Mouse (Mus musculus) sigmoid colon, adult 10 weeks (tissue): ENCODE measurements around the gene Aif1l. TPM values are rescaled to one million over a fixed set of nuclear protein-coding genes. Genes with fewer than 3 reads are reported as not detected.

Experiments used
- polyA plus RNA-seq: library from polyadenylated mRNA; stranded (reverse); fragments of 350-450 nt; fragmentation: Illumina TruSeq; extraction: RNeasy Lipid Tissue Mini Kit (QIAGEN cat#74804); gene quantifications from one replicate; pipeline ENCODE4 v1.2.3, GENCODE M21; 2014; ENCODE audit warnings: low read depth, low replicate concordance

The Aif1l gene
- 0.60 TPM for polyA plus RNA-seq

GRCm38 (mm10) chr2:31950058-31950871 lies at the start of gene Aif1l:
TSS of gene Aif1l (plus strand) at chr2:31950139.

GRCm38 (mm10) chr2:31974141-31974808 lies 24.3 kb downstream of the Aif1l start, which contains the start of gene Nup214:
TSS of gene Nup214 (plus strand) at chr2:31974436.

Other genes starting within 250 kb of the Aif1l start
- gene Qrfp, start 139.6 kb upstream of the Aif1l start, polyA plus RNA-seq = not detected
- gene Fibcd1, start 104.1 kb upstream of the Aif1l start, polyA plus RNA-seq = not detected
- 0.13 TPM for gene Lamc3, start 62.8 kb upstream of the Aif1l start, polyA plus RNA-seq
- 39.4 TPM for gene Nup214, start 24.3 kb downstream of the Aif1l start, polyA plus RNA-seq
- gene Fam78a, start 134.7 kb downstream of the Aif1l start, polyA plus RNA-seq = 0.16 TPM
- not detected for gene Plpp7, start 145.4 kb downstream of the Aif1l start, polyA plus RNA-seq
- 18.6 TPM for gene Prrc2b, start 200.9 kb downstream of the Aif1l start, polyA plus RNA-seq